Mouse (Mus musculus): ENCODE measurements at regions not wholly inside any gene's neighbourhood (a gene's known extent, or its start where the extent isn't known, plus 50 kb on each side); places are given as distances from the start of the nearest gene placed in this dataset.

DNA sequence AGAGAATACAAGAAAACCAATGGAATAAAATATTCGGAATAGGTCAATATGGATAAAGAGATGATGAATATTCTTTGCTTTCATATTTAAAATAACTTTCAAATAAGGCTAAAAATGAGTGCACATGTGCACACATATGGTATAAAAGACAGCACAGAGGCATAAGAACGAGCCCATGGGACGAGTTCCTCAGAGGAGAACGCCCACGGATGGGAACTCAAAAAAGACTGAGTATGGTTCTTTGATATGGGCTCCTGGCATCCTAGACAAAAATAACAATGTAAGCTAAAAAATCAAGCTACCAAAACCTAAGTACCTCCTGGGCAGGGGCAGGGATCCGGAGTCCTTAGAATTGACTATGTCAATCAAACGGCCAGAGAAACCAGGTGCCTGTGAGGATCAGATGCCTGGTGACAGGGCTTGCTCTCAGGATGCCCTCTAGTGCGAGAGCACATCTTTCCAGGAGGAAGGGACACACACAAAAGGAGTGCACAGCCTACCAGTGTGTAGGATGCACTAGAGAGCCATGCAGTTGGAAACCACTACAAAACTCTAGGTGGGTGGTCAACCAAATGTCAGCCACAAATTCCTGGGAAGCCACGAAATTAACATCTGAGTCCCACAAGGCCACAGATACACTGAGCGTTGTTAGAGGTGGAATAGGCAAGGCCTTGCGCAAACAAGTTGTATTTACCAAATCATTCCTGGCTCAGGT lies 307.8 kb downstream of the Sox9 start:
- no peak for DNase-seq (ENCODE audit: low spot score in 2 of 2)

DNA sequence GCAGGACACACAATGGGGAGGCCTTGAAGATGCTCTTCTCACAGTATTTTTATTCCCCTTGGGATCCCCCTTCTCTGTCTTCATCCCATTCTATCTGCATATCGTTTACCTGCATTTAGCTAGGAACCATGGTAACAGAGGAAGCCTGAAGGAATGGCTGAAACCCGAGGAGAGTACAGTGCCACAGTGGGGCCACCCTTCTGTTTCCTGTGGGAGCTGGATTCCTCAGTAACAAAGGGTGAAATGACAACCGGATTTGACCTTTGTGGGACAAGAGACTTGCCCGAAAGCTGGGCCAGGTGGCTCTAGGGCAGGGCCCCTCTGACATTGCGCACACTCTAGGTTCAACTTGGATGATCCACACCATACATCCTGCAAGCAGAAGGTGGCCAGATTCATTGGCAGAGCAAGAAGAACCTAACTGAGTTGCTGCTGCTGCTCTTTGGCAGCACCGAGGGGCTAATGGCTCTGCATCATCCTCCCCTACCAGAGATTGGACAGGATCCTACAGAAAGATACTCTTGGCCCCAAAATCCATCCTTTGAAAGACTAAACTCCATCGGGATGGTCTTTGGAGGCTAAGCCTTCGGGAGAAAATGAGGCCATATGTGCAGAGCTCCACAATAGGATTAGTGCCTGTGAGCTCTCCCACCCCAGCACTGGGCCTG lies 310.0 kb downstream of the Sox9 start:
- DNase-seq (ENCODE audit: low spot score in 2 of 2): no peak

DNA sequence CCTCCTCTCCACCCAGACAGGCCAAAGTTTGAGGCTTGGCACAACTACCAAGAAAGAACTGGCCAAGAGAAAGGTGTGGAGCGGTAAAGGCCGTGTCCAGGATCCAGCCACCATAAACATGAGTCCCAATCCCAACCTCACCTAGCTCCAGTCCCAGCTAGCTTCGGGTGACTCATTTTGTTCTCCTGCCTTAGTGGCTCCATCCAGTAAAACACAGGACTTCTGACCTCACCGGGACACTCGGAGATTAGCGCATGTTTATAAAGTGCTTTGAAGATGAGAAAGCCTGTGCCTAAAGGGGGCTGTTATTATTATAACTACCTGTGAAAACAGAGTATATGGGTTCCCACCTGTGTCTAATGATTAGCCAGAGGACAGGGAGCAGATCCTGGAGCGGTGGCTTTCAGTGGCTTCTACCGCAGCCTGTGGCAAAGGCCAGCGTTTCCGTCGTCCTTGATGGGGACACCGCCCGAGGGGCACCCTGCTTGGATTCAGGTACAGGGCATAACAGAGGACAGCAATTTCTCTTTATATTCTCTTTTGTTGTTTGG lies 311.9 kb downstream of the Sox9 start:
- no peak for DNase-seq (ENCODE audit: low spot score in 2 of 2)

DNA sequence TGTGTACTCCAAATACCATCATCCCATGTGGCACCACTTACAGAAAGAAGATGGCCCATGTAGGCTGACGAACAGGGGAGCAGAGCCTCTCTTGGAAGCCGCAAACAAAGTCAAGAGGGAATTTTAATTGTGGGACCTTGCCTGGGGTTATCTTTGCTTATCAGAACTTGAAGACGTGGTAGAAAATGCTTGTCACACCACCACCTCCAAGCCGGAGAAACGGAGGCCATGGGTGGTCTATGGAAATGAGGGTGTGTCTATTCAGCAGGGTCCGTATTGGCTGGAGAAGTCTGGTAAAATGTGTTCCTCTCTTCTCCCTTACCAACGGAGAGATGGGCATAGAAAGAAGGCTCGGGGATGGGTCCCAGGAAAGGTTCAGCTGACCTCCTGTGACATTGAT lies 313.6 kb downstream of the Sox9 start:
- no peak for DNase-seq (ENCODE audit: low spot score in 2 of 2)

DNA sequence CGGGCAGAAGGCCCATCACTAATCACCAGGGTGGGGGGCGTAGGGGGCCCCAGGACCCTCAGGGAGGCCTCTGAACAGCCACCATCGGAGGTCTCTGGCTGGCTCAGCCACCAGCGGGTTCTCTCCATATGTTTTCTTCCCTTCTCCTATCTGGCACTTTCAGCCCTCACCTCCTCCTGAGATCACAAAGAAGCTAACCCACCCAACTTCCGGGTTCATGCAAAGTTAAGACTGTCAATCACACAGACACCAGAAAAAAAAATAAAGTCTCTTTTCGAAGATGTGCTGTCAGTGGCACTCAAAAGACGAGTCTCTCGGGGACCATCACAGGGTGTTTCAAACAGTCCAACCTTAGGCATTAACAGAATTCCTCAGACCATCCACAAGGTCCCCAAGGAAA lies 314.2 kb downstream of the Sox9 start:
- DNase-seq (ENCODE audit: low spot score in 2 of 2): no peak

DNA sequence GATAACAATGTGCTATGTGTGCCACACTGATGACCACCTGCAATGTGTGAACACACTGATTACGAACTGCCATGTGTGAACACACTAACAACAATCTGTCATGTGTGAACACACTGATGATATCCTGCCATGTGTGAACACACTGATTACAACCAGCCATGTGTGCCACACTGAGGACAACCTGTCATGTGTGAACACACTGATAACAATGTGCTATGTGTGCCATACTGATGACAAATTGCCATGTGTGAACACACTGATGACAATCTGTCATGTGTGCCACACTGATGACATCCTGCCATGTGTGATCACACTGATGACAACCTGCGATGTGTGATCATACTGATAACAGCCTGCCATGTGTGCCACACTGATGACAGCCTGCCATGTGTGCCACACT lies 316.3 kb downstream of the Sox9 start:
- no peak for DNase-seq (ENCODE audit: low spot score in 2 of 2)

DNA sequence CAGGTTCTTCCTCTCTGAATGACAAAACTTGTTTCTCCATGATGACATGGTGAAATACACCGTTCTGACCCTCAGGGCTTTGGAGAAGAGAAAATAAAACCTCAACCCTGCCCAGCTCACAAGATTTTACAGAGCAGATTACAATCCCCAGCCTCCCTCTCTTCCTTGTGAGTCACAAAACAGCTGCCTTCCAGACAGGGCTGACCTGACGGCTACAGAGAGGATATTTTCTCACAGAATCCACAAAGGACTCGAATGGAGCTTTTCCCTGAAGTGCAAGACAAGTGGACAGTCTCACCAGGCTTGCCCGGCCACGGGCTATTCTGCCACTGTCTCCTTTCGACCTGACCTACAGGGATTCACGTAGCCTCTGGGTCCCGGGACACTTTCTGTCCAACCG lies 318.8 kb downstream of the Sox9 start:
- no peak for DNase-seq (ENCODE audit: low spot score in 2 of 2)

DNA sequence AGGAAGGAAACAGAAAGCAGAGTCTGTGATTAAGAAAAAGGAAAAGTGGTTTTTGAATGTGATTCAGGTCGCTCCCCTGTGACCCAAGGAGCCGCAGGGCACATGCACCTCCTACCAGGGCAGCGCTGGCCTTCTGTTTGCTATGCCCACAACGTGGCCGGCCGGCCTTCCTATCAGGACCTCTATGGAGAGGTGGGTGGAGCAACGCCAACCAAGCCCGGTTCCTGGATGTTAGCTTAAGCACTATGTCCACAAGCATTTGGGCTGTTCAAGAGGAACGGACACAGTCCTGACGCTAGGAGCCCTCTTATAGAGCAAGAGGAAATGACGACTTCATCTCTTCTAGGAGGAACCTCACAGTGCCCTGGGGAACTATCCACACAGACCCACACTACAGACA lies 319.5 kb downstream of the Sox9 start:
- no peak for DNase-seq (ENCODE audit: low spot score in 2 of 2)

DNA sequence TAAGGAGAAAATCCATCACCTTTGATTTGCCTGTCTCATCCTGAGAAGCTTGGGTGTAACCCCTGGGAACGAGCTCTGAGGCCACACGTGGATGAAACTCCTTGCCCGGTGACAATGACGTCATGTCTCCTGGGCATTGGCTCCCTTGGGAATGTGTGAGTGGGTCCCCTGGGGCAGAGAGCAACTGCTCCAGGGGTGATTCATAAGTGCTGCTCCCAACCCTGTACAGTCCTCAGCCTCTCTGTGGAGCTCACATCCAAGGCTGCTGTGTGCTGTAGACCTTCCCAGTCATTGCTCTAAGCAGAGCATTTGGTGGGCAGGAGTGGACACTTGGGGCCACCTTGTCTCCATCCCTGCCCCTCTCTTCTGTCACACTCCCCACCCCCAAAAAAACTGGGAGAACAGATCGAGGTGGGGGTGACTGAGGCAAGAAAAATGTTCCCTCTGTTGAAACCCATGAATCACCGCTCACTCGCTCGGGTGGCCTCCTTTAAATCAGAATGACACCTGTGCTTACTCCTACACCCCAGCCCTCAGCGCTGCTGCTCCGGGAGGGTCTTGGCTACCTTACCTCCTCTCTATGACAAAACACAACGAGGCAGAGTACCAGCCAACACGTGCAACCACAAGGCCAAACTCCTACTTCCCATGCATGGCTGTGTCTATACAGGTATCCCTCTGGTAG lies 321.3 kb downstream of the Sox9 start:
- peak in 1 of 2 experiments; percentile 45 for DNase-seq (ENCODE audit: low spot score in 2 of 2)

DNA sequence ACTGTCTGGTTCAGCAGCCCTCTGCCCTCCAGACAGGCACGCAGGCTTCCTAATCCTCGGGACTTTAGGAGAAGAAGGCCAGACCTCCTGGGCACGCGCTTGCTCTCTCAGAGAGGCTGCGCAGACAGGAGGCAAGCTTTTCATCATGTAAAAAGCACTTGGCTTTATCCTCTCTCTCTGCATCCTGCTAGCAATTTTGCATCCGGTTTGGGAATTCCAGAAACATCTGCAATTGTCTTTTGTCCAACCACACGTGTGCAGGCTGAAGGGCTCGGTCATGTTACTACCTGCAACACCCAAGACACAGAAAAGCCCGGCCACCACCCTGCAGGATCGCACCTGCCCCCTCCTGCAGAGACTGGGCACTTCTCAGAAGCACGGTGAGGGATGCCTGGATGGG lies 323.3 kb downstream of the Sox9 start:
- DNase-seq (ENCODE audit: low spot score in 2 of 2): no peak

DNA sequence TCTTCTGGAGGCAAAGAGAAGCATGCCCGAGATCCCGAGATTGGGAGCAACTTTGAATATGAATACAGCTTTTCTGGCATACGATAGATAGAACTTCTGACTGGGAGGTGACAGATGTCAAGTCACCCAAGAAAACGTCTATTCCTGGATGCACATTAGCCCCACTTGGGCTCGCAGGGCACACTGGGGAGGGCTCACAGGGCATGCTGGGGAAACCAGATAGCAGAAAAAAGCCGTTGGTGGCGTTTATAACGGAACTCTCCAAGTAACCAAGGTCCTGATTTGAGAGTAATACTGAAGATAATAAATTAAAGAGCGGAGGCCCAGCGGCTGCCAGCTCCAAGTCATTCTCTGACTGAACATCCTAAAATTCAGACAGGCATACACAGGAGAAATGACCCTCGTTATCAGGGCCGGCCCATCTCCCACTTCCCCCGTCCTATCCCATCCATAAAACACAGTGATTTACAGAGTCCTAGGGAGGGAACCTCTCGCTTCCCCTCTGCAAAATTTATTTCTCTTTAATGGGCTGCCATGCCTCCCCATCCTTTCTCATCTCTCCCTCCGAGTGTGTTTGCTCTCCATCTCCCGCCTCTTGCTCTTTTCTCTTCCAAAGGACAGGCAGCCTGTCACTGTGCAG lies 325.3 kb downstream of the Sox9 start:
- no peak for DNase-seq (ENCODE audit: low spot score in 2 of 2)

DNA sequence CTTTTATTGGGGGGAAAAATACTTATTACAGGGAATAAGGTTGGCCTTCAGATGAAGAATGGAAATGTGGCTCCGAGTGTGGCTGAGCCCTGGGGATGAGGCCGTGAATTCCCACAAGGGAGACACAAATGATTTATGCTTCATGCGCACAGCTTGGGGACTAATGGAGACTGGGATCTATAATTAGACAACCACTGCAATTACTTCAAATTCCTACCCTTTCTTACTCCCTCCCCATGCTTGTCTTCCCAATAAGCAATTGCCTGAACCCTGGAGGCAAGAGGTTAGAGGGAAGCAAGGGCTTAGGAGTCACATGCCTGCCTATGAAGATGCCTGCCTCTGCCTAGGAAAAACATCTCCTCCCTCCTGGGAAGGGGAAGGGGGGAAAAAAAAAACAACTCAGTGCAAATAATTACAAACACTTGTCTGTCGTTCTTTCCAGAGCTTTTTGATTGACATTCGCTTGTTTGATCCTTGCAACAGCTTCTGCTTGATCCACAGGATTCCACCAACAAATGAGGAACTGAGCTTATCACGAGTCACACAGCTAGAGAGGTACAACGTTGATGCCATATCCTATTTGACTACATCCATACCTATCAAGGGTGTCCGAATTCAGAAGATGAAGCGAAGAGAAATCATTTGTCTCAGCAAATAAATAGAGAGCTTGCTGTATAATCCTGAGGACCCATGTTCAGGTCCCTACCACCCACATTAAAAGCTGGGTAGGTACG lies 326.1 kb downstream of the Sox9 start:
- no peak for DNase-seq (ENCODE audit: low spot score in 2 of 2)

DNA sequence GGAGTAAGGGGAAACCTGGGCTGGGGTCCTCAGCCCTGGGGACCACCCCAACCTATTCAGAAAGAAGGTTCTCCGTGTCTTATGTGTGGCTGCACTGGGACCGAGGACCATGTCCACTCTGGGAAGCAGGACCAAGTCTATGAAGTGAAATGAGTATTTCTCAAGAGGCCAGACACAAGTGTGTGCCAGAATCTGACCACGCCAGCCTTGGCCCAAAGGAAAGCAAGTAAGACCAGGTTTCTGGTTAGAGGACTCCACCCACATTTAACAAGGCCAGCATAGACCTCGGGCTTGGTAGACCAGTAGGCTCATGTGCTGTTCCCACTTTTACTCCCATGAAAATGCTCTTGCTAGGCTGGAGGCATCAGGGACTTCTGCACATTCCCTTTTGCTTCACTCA lies 327.1 kb downstream of the Sox9 start:
- DNase-seq (ENCODE audit: low spot score in 2 of 2): no peak

DNA sequence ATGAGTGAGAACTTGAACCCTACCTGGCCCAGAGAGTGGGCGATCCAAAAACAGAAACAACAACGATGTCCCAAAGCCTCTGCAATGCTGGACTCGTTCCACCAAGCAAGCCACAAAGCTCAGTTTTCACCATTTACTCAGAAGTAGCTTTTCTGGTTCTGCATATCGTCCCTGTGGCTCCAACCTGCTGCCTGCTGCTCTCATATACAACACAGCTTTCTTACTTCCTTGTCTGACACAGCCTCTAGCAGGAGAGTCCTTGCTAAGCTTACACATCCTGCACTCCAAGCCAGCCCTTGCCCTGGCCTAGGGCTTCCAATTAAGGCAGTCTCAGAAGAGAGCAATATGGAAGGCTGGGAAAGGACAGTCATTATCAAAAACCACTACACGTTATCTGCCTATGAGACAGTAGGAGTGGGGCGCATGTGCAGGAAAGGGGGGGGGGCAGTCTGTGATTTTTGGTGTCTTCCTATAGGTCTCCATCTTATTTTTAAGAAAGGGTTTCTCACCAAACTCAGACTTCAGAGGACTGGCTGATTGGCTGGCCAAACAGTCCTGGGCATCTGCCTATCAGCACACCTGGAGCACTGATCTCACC lies 331.3 kb downstream of the Sox9 start:
- no peak for DNase-seq (ENCODE audit: low spot score in 2 of 2)

DNA sequence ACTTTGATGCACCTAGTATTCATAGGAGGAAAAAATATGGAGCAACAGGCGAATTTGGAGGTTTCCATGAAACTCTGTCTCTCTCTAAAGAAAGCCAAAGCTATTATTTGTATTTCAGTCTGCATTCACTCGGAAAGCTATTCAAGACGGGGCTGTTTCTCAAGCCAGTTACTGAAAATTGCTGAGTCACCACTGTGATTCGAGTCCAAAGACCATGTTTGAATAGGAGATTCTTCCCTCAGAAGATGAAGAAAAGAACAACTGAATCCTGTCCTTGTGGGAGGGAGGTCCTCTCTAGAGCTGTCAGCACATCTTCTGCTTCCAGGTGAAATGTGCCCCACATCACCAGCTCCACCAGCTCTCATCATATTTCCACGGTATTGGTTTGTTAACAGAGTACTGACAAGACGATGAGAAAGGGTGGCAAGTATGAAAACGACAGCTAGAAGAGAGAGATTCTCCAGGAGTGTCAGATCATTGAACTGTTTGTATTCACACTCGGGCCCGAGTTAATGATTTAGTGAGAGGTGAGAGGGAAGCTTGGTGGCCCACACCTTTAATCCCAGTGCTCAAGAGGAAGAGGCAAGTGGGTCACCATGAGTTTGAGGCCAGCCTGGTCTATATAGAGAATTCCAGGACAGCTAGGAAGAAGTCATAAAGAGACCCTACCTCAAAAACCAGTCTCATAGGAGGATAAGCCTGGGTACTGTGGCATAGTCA lies 335.3 kb downstream of the Sox9 start:
- no peak for DNase-seq (ENCODE audit: low spot score in 2 of 2)

DNA sequence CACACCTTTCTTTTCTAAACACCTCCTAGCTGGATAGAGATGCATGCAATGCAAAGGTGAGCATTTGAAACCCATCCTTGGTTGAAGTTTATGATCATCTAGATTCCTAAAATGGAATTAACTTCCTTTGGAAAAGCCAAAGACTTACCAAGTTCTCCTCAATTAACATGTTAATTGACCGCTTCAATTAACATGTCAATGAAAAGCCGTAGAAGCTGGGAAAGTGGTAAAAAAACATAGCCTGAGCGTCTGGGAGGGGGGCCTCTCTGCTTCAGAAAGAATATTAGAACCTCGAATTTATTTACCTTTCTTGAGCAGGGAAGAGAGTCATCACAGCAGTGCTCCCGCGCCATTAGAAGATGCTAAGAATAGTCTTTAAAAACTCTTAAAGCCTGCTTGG lies 338.5 kb downstream of the Sox9 start:
- DNase-seq (ENCODE audit: low spot score in 2 of 2): no peak

DNA sequence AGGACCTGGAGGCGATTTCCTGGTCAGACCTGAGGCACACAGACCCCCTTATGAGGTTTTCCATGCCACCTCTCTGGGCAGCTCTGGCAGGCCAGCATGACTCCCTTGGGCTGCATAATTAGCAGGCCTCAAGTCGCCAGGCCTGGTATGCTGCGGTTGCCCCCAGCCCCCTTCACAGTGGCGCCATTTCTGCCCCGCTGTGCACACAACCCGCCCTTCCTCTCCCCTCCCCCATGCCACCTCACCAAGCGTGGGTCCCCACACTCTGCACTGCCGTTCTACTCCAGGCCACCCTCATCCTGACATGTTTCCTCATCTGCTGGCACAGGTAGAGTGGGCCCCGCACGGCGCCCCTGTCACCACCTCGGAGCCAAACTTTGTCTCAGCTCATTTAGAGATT lies 339.3 kb downstream of the Sox9 start:
- DNase-seq (ENCODE audit: low spot score in 2 of 2): no peak

DNA sequence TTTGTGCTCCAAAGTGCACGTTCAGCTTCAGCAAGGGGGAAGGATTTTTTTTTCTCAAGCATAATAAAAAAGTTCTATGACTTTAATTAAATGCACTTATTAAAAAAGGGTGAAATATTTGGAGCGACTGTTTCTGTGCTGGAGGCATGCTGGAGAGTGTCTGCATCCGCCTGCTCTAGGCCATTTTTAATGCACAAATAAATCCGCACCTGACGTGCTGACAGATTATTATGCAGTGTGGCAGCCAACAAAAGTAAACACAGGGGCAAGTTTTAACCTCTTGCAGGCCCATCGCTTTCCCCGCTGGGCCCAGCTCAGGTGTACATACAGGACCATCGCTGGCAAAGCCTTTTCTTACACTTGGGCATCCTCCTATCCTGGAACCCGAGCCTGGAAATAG lies 340.1 kb downstream of the Sox9 start:
- DNase-seq (ENCODE audit: low spot score in 2 of 2): no peak

DNA sequence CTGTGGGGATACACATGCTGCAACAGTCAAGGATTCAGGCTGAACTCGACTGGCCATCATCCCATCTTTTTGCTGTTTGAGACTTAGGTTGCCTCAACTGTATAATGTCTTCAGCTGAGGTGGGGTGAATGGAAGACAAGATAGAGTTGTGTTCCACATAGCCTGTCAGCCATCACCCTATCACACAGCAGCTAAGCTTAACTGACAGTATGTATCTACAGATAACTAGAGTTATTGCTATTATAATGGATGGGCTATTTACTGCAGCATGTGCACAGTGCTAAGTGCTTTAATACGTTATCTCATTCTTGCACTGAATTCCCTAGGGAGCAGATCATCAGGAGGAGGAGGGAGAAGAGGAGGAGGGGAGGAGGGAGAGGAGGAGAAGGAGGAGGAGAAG lies 340.9 kb downstream of the Sox9 start:
- no peak for DNase-seq (ENCODE audit: low spot score in 2 of 2)

DNA sequence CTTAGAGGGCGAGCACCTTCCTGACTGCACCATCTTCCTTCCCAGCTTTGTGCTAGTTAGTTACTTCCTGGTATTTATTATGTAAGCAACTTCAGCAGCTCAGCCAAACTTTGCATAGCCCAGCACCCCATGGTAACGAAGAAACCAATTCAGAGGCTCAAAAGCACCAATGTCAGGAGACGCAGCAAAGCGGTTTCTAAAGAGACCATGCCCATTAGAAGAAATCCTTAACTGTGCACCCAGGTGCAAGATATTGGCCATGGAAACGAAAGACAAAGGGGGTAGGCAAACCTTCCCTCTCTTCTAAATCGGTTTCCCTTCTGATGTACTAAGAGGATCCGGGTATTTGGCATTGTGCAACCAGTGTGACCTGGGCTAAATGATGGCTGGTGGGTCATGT lies 343.8 kb downstream of the Sox9 start:
- DNase-seq (ENCODE audit: low spot score in 2 of 2): no peak
